Mouse (Mus musculus): ENCODE results near the gene Nacc2. TPM values are rescaled to one million over a fixed set of nuclear protein-coding genes. Genes with fewer than 3 reads are reported as not detected.

Gene Nacc2
- total RNA-seq, 2 experiments from 2014 or later: 23.4 to 25.3 TPM

GRCm38 (mm10) chr2:26061018-26061666 is 61.9 kb downstream of the Nacc2 start:
- intact Hi-C loops (cut with DNase I): no loop called here
- DNase-seq: no peak

- intact Hi-C loops (cut with DNase I): no loop called here
- DNase-seq: no peak
Observed at GRCm38 (mm10) chr2:26057053-26057452, 66.0 kb downstream of the Nacc2 start.

- DNase-seq: no peak
- intact Hi-C loops (cut with DNase I): no loop called here
Observed at GRCm38 (mm10) chr2:26056226-26056625, 66.8 kb downstream of the Nacc2 start.

- intact Hi-C loops (cut with DNase I): loop anchor here (1.0 kb wide), 1 partner anchor 87 kb away; no protein-coding TSS in a partner anchor
- no peak for DNase-seq
Observed at GRCm38 (mm10) chr2:26055747-26056102, 67.3 kb downstream of the Nacc2 start.

GRCm38 (mm10) chr2:26055046-26055746 is 67.8 kb downstream of the Nacc2 start:
- intact Hi-C loops (cut with DNase I): loop anchor here (1.0 kb wide), 1 partner anchor 87 kb away; no protein-coding TSS in a partner anchor
- DNase-seq: peak; percentile 52 to 68

- DNase-seq: no peak
- intact Hi-C loops (cut with DNase I): no loop called here
Observed at GRCm38 (mm10) chr2:26052806-26053205, 70.2 kb downstream of the Nacc2 start.

GRCm38 (mm10) chr2:26048816-26049215 is 74.2 kb downstream of the Nacc2 start:
- no peak for DNase-seq
- intact Hi-C loops (cut with DNase I): no loop called here

GRCm38 (mm10) chr2:26044216-26044615 is 78.8 kb downstream of the Nacc2 start:
- intact Hi-C loops (cut with DNase I): no loop called here
- no peak for DNase-seq

- intact Hi-C loops (cut with DNase I): no loop called here
- DNase-seq: no peak
Observed at GRCm38 (mm10) chr2:26042603-26043002, 80.4 kb downstream of the Nacc2 start.

GRCm38 (mm10) chr2:26041163-26041810 is 81.7 kb downstream of the Nacc2 start:
- no peak for DNase-seq
- intact Hi-C loops (cut with DNase I): no loop called here

GRCm38 (mm10) chr2:26039951-26040350 is 83.1 kb downstream of the Nacc2 start:
- peak in 1 of 2 experiments; percentile 9 for DNase-seq
- intact Hi-C loops (cut with DNase I): loop anchor here (5.0 kb wide), 1 partner anchor 232 kb away; no protein-coding TSS in a partner anchor

GRCm38 (mm10) chr2:26037386-26037785 is 85.6 kb downstream of the Nacc2 start:
- intact Hi-C loops (cut with DNase I): loop anchor here (5.0 kb wide), 1 partner anchor 235 kb away; no protein-coding TSS in a partner anchor
- DNase-seq: no peak

GRCm38 (mm10) chr2:26034344-26035050 is 88.5 kb downstream of the Nacc2 start:
- DNase-seq: no peak
- intact Hi-C loops (cut with DNase I): loop anchor here (5.0 kb wide), 1 partner anchor 238 kb away; no protein-coding TSS in a partner anchor

- DNase-seq: no peak
Observed at GRCm38 (mm10) chr2:26030288-26030687, 92.7 kb downstream of the Nacc2 start.

GRCm38 (mm10) chr2:26024138-26025075 is 98.6 kb downstream of the Nacc2 start:
- intact Hi-C loops (cut with DNase I): loop anchor here (1.0 to 5.0 kb wide), 2 partner anchors 118 to 187 kb away; no protein-coding TSS in a partner anchor
- DNase-seq: peak in 1 of 2 experiments; percentile 8

More at GRCm38 (mm10) chr2:26030288-26030687, 92.7 kb downstream of the Nacc2 start:
- intact Hi-C loops (cut with DNase I): no loop called here

GRCm38 (mm10) chr2:26022626-26023025 is 100.4 kb downstream of the Nacc2 start:
- intact Hi-C loops (cut with DNase I): loop anchor here (5.0 kb wide), 1 partner anchor 185 kb away; no protein-coding TSS in a partner anchor
- no peak for DNase-seq

GRCm38 (mm10) chr2:26022258-26022565 is 100.8 kb downstream of the Nacc2 start:
- intact Hi-C loops (cut with DNase I): loop anchor here (5.0 kb wide), 1 partner anchor 185 kb away; no protein-coding TSS in a partner anchor
- no peak for DNase-seq

- peak; percentile 86 to 90 for DNase-seq
- intact Hi-C loops (cut with DNase I): loop anchor here (1.0 to 5.0 kb wide), 2 partner anchors 37 to 184 kb away; no protein-coding TSS in a partner anchor
Observed at GRCm38 (mm10) chr2:26021561-26022257, 101.3 kb downstream of the Nacc2 start, which contains the start of gene Ubac1. Ubac1 (minus strand) TSS chr2:26021747.
